Mouse (Mus musculus) liver, adult 2 months (tissue): ENCODE results near the gene Rep15.

Experiments used
- CTCF ChIP-seq: fragments of 200-500 bp; IDR thresholded peaks from 2 replicates; pipeline ENCODE4 v1.5.1; 2011; ENCODE audit warnings: low read depth, low read length, control low read depth
- POLR2A ChIP-seq: fragments of 200-500 bp; IDR thresholded peaks from 2 replicates; pipeline ENCODE4 v1.6.1; 2011; ENCODE audit warnings: low read length, control low read depth; ENCODE audit not compliant: insufficient read depth; ENCODE audit errors: extremely low read depth

- no peak for TF ChIP-seq CTCF
- no peak for TF ChIP-seq POLR2A
Observed at GRCm38 (mm10) chr6:147061630-147062029, 29.2 kb downstream of the Rep15 start.
